Mouse (Mus musculus) gastrocnemius, postnatal 10 days (tissue): ENCODE measurements around the gene Hspa1b. TPM values are rescaled to one million over a fixed set of nuclear protein-coding genes. Genes with fewer than 3 reads are reported as not detected.
A peak's percentile ranks its signal among the peaks of the same experiment; 100 is the strongest.
"Not testable (repeated sequence)": the region's sequence is repeated elsewhere in the genome, so short reads cannot be mapped to it uniquely, and the experiment has no call there.

Source experiments
- DNase-seq: peaks from one replicate; pipeline ENCODE4 v3.0.0; 2021; ENCODE audit warnings: mixed read lengths
- total RNA-seq, 2 experiments: library from RNA; stranded (reverse); gene quantifications; 2 replicates each; pipeline ENCODE4 v1.2.3; 2021

The Hspa1b gene
- total RNA-seq, 2 experiments from 2014 or later: 2.2 to 4.3 TPM

DNA sequence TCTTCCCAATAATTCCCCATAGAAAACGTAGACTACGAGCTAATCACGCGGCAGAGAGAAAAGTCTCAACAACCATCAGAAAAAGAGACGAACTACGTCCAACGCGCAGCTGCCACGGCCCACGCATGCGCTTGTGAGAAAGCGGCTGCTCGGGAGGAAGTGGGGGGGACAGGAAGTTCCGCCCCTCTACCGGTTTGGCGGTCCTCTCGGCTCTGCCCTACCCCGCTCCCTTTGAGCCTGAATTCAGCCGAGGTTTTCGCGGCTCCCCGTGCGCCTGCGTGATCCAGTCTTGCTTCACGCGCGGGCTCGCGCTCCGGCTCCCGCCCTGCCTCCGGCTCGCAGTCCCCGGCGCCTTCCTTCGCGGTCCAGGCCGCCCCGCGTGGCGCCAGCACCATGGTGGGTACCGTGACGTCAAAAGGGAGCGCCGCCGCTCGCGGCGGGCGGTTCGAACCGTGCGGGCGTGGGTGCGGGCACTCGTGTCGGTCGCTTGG, 22.7 kb upstream of the Hspa1b start, which contains the start of gene Lsm2:
Lsm2 (plus strand) TSS at position 173 of the 491 bp plus-strand sequence.
- peak; percentile 85 for DNase-seq

- DNase-seq: no peak
These were observed 21.6 kb upstream of the Hspa1b start for GRCm38 (mm10) chr17:34980655-34981054.

DNA sequence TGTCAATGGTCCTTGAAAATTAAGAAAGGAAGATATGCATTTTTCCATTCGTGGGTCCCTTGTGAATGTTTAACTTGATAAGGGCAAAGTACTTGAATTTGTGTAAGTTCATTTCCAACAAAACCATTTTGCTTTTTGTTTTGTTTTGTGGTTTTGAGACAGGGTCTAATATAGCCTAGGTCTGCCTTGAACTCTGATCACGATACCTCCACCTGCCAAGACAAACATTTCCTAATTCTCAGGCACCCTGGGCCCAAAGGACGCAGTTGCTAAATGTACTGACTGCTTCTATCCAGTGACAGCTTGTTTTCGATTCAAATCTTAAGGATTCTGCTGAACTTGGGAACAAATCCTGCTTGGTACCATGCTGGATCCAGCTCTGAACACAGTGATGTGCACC, 20.6 kb upstream of the Hspa1b start:
- DNase-seq: no peak

- DNase-seq: no peak
These were observed 19.2 kb upstream of the Hspa1b start for GRCm38 (mm10) chr17:34978239-34978638.

- no peak for DNase-seq
These were observed 18.0 kb upstream of the Hspa1b start for GRCm38 (mm10) chr17:34977000-34977399.

DNA sequence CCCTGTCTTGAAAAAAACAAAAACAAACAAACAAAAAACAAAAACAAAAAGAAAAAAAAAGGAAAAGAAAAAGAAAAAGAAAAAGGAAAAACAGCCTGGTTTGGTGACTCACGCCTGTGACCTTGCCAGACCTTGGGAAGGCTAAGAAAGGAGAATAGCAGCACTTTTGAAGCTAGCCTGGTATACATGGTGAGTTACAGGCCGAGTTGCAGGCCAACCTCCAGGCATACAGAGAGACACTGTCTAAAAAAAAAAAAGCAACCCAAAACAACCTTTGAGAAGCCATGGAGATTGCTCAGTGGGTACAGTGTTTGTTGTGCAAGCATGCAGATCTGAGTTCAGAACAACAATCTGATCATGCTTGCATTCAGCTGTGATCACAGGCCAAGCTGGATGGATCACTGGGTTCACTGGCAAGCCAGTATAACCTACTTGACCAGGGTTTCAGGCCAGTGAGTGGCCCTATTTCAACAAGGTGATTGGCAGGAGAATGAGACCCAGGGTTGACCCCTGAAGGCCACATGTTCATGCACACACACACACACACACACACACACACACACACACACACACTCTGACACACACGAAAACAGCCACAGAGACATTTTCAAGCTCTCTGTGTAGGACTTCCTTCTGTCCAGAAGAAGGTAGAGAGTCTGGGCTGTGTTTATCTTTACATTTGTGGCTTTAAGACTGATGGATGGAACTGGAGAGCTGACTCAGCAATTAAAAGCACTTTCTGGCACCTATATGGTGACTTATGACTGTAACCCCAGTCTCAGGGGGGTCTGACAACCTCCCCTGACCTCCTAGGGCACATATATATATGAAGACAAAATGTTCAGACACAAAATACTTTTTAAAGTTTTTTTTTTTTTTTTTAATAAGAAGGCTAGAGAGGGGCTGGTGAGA, 16.8 kb upstream of the Hspa1b start:
- no peak for DNase-seq

DNA sequence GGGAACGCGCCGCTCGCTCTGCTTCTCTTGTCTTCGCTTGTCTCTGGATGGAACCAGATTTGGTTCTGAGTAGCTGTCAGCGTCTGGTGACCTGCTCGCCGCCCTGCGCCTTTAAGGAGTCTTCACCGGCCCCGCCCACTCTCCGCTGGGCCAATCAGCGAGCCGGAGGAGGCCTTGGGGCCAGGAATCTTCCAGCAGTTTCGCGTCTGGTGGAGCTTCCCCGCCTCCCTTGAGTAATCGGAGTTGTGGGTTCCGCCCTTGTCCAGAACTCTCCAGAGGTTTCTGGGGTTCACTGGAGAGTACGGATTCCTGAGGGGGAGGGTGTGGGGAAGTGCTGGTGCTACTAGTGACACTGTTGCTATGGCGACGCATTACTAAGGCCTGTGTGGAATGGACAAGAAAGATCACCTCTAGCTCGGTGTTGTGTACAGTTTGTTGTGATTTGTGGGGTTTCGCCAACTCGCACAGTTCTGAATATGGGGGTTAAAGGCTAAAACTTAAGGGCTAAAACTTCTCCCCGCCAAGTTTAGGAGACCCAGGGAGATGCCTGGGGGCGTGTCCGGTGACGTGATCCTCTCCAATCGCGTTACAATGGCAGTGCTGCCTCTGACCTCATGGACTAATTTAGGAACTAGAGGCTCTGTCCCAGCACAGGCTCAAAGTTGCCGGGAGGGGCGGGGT, 13.2 kb upstream of the Hspa1b start, which contains the start of the genes Hspa1a and Hspa1l:
Hspa1a (minus strand) TSS at position 88 of the 681 bp plus-strand sequence.
Hspa1l (plus strand) TSS at position 635 of the 681 bp plus-strand sequence.
- DNase-seq: peak; percentile 66

DNA sequence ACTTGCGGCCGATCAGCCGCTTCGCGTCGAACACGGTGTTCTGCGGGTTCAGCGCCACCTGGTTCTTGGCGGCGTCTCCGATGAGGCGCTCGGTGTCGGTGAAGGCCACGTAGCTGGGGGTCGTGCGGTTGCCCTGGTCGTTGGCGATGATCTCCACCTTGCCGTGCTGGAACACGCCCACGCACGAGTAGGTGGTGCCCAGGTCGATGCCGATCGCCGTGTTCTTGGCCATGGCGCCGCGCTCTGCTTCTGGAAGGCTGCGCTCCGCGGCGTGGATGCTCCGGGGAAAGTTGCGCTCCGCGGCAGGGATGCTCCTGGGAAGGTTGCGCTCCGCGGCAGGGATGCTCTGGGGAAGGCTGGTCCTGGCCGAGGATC, 12.6 kb upstream of the Hspa1b start:
- not testable (repeated sequence) for DNase-seq

GRCm38 (mm10) chr17:34970850-34971249, 11.8 kb upstream of the Hspa1b start:
- not testable (repeated sequence) for DNase-seq

DNA sequence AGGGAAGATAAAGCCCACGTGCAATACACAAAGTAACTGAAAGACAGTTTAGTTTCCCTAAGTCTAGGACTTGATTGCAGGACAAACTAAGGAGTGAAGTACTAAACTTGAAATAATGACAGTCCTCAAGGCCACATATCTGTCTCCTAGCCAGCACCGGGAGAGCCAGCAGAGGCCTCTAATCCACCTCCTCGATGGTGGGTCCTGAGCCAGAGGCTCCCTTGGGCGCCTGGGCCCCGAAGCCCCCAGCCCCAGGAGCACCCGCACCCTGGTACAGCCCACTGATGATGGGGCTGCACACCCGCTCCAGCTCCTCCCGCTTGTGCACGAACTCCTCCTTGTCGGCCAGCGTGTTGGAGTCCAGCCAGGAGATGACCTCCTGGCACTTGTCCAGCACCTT, 10.8 kb upstream of the Hspa1b start, which contains the start of gene Gm20481:
Gm20481 (plus strand) TSS at position 91 of the 400 bp plus-strand sequence.
- not testable (repeated sequence) for DNase-seq

GRCm38 (mm10) chr17:34965627-34966026, 6.6 kb upstream of the Hspa1b start:
- no peak for DNase-seq

DNA sequence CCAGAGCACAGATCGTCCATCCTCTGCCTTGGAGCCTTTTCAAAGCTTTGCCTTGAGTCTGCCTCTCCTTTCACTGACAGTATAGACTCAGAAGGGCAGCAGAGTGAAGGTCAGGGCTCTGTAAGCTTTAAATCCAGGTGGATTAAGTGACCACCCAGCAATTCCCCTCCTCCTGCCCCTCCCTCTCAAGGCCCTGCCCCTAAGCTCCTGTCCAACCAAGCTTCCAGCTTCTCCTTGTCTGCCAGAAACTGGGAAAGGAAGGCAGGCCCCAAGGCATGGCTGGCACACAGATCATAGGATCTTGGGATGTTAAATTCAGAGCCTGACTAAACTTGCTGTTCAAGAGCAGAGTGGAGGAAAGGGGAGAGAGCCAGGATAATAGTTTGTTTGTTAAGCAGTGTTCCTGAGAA, 5.6 kb upstream of the Hspa1b start:
- no peak for DNase-seq

- DNase-seq: no peak
These were observed 3.8 kb upstream of the Hspa1b start for GRCm38 (mm10) chr17:34962841-34963240.

DNA sequence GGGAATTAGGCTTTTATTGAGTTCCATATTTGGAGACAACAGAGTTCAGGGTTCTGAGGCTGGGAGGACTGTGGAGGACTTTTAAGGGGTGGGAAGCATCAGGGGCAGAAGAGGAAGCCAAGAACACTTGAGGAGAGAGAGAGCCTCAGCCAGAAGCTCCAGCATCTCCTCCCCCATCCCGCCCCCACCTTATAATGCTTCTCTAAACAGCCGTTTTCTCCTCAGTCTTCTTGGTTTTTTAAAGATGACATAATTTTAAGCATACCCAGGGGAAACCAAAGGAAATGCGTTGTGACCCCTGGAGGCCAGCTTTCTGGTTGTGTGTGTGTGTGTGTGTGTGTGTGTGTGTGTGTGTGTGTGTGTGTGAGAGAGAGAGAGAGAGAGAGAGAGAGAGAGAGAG, 3.1 kb upstream of the Hspa1b start:
- no peak for DNase-seq

DNA sequence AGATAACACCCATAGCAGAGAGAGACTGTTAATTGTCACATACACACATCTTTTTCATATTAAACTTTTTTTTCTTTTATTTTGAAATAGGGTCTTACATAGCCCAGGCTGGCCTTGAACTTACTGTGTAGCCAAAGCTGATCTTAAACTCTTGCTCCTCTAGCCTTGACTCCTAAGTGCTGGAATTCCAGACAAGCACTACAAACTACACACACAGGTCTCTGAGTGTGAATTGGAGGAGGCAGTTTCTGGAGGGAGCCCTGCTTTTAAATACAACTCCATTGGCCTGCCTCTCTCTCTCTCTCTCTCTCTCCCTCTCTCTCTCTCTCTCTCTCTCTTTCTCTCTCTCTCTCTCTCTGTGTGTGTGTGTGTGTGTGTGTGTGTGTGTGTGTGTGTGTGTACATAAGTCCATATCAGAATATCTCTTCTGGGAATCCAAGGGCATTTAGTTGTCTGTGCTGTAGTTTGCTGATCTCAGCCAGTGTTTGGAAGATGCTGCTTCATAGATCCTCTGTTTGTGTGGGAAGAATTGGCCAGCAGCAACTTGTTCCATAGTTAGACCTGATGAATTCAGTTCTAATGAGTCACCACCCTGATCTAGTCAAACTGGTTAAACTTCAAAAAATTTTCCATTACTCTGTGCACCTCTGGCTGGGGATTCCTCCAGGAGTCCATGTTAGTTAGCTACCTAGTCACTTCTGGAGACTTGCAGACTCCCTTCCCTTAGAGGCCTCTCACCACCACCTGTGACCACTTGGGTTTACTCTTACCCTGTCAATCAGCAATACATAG, 1.9 kb upstream of the Hspa1b start:
- DNase-seq: no peak

- DNase-seq: no peak
These were observed 960 bp upstream of the Hspa1b start for GRCm38 (mm10) chr17:34959881-34960515.

DNA sequence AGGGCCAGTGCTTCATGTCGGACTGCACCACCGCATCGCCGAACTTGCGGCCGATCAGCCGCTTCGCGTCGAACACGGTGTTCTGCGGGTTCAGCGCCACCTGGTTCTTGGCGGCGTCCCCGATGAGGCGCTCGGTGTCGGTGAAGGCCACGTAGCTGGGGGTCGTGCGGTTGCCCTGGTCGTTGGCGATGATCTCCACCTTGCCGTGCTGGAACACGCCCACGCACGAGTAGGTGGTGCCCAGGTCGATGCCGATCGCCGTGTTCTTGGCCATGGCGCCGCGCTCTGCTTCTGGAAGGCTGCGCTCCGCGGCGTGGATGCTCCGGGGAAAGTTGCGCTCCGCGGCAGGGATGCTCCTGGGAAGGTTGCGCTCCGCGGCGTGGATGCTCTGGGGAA, 306 bp downstream of the Hspa1b start:
- not testable (repeated sequence) for DNase-seq

GRCm38 (mm10) chr17:34957966-34958365, 1.1 kb downstream of the Hspa1b start:
- DNase-seq: not testable (repeated sequence)

GRCm38 (mm10) chr17:34957291-34957690, 1.7 kb downstream of the Hspa1b start:
- DNase-seq: not testable (repeated sequence)

DNA sequence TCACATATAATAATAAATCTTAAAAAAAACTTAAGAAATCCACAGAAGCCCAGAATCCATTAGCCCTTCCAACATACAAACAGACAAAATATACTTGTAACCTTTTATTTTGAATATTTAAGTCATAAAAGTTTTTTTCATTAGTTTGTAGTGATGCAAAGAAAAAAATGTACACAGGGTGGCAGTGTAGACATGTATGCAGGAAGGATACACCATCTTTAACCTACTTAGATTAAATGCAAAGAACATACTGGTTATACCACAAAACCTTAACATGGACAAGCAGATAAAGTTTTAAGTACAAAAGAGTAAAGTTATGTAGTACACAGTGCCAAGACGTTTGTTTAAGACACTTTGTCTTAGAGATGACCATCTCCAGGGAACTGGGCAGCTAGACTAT, 2.7 kb downstream of the Hspa1b start:
- no peak for DNase-seq

- DNase-seq: no peak
These were observed 3.2 kb downstream of the Hspa1b start for GRCm38 (mm10) chr17:34955884-34956283.

- no peak for DNase-seq
These were observed 4.2 kb downstream of the Hspa1b start for GRCm38 (mm10) chr17:34954831-34955230.
